Mouse (Mus musculus) midbrain, embryonic 10.5 days (tissue): ENCODE measurements around the gene Arsj. TPM values are rescaled to one million over a fixed set of nuclear protein-coding genes. Genes with fewer than 3 reads are reported as not detected.
A peak's percentile ranks its signal among the peaks of the same experiment; 100 is the strongest.

Experiments used
- DNase-seq: peaks from one replicate; pipeline ENCODE4 v3.0.0-alpha.2; 2017; ENCODE audit warnings: low spot score
- H3K27ac ChIP-seq: fragments of 300-500 bp; sonication (generic); replicated peaks from 2 replicates; pipeline ENCODE4 v1.5.1; 2016; ENCODE audit warnings: mild to moderate bottlenecking
- H3K27me3 ChIP-seq: fragments of 300-500 bp; sonication (generic); 2 replicates; pipeline ENCODE4 v1.6.1; 2016; ENCODE audit warnings: low read depth, mild to moderate bottlenecking; ENCODE audit not compliant: poor library complexity, severe bottlenecking
- H3K36me3 ChIP-seq: fragments of 300-500 bp; sonication (generic); 2 replicates; pipeline ENCODE4 v1.6.1; 2016; ENCODE audit warnings: mild to moderate bottlenecking, moderate library complexity
- H3K4me1 ChIP-seq: fragments of 300-500 bp; sonication (generic); 2 replicates; pipeline ENCODE4 v1.6.1; 2016
- H3K4me3 ChIP-seq: fragments of 300-500 bp; sonication (generic); 2 replicates; pipeline ENCODE4 v1.5.1; 2016; ENCODE audit warnings: mild to moderate bottlenecking, moderate library complexity
- H3K9me3 ChIP-seq: fragments of 300-500 bp; sonication (generic); replicated peaks from 2 replicates; pipeline ENCODE4 v1.6.1; 2016; ENCODE audit warnings: mild to moderate bottlenecking
- WGBS: fragments of 180-500 bp; shearing (Covaris S2); methylation state at CpG from one replicate; pipeline ENCODE4 v1.1.7; 2016; 5-methylcytosine and 5-hydroxymethylcytosine counted together
- polyA plus RNA-seq: library from polyadenylated mRNA; unstranded; fragments of >200 nt; fragmentation: Nextera tagmentation; extraction: Ambion mirVana; gene quantifications from 2 replicates; pipeline ENCODE4 v1.2.1, GENCODE M21; 2016

Gene Arsj
- polyA plus RNA-seq: 0.05 and 0.12 TPM in 2 replicates

GRCm38 (mm10) chr3:126363568-126364505 lies at the start of gene Arsj:
Gene Arsj (plus strand): TSS chr3:126363684.
- peaks cover 21% of the 10 kb centered on the region for H3K27me3 ChIP-seq
- WGBS: 18% methylated on average over 41 of the region's 41 CpGs
- H3K4me1 ChIP-seq: peaks cover 9% of the 10 kb centered on the region
- DNase-seq: peak; percentile 56
- no peaks in the 10 kb centered on the region for H3K9me3 ChIP-seq
- H3K36me3 ChIP-seq: no peaks in the 10 kb centered on the region
- peak within 1 kb of the TSS; percentile 67 for H3K27ac ChIP-seq
- H3K4me3 ChIP-seq: peak within 1 kb of the TSS; percentile 57

- WGBS: 57% methylated on average over 4 of the region's 4 CpGs
- H3K27me3 ChIP-seq: no peaks in the 10 kb centered on the region
These were observed 38.5 kb upstream of the Arsj start for GRCm38 (mm10) chr3:126324872-126325498.

GRCm38 (mm10) chr3:126325891-126326627 lies 37.4 kb upstream of the Arsj start:
- H3K4me1 ChIP-seq: peaks cover 9% of the 10 kb centered on the region
- 75% methylated on average over 4 of the region's 4 CpGs for WGBS
- no peaks in the 10 kb centered on the region for H3K9me3 ChIP-seq
- no peak overlapping the region for H3K4me3 ChIP-seq
- no peak overlapping the region for H3K27ac ChIP-seq
- H3K27me3 ChIP-seq: no peaks in the 10 kb centered on the region
- no peak for DNase-seq
- no peaks in the 10 kb centered on the region for H3K36me3 ChIP-seq

More at GRCm38 (mm10) chr3:126324872-126325498, 38.5 kb upstream of the Arsj start:
- Histone ChIP-seq H3K4me3 (no peak overlapping the region), H3K9me3 (no peaks in the 10 kb centered on the region), H3K36me3 (no peaks in the 10 kb centered on the region), H3K4me1 (peaks cover 9% of the 10 kb centered on the region), H3K27ac (no peak overlapping the region)
- DNase-seq: no peak

GRCm38 (mm10) chr3:126326628-126327325 lies 36.7 kb upstream of the Arsj start:
- no peak overlapping the region for H3K4me3 ChIP-seq
- H3K27me3 ChIP-seq: no peaks in the 10 kb centered on the region
- H3K27ac ChIP-seq: no peak overlapping the region
- H3K4me1 ChIP-seq: peaks cover 9% of the 10 kb centered on the region
- WGBS: 89% methylated on average over 2 of the region's 2 CpGs
- no peaks in the 10 kb centered on the region for H3K9me3 ChIP-seq
- no peaks in the 10 kb centered on the region for H3K36me3 ChIP-seq
- DNase-seq: no peak

- Histone ChIP-seq H3K27ac (no peak overlapping the region), H3K27me3 (no peaks in the 10 kb centered on the region), H3K4me1 (no peaks in the 10 kb centered on the region), H3K4me3 (no peak overlapping the region), H3K9me3 (no peaks in the 10 kb centered on the region), H3K36me3 (no peaks in the 10 kb centered on the region)
- WGBS: 78% methylated on average over 4 of the region's 4 CpGs
- DNase-seq: no peak
These were observed 28.2 kb upstream of the Arsj start for GRCm38 (mm10) chr3:126335329-126335728.

GRCm38 (mm10) chr3:126344745-126345144 lies 18.7 kb upstream of the Arsj start:
- no peaks in the 10 kb centered on the region for H3K36me3 ChIP-seq
- H3K27ac ChIP-seq: no peak overlapping the region
- no peak overlapping the region for H3K4me3 ChIP-seq
- 97% methylated on average over 1 of the region's 1 CpGs for whole genome bisulfite sequencing
- no peak for DNase-seq
- H3K27me3 ChIP-seq: no peaks in the 10 kb centered on the region
- H3K9me3 ChIP-seq: no peaks in the 10 kb centered on the region
- H3K4me1 ChIP-seq: no peaks in the 10 kb centered on the region

GRCm38 (mm10) chr3:126359760-126360159 lies 3.7 kb upstream of the Arsj start:
- Histone ChIP-seq H3K4me3 (no peak overlapping the region), H3K4me1 (peaks cover 9% of the 10 kb centered on the region), H3K27me3 (peaks cover 20% of the 10 kb centered on the region), H3K36me3 (no peaks in the 10 kb centered on the region), H3K27ac (no peak overlapping the region), H3K9me3 (no peaks in the 10 kb centered on the region)
- DNase-seq: no peak
- WGBS: 50% methylated on average over 1 of the region's 1 CpGs

- Histone ChIP-seq H3K4me1 (peaks cover 9% of the 10 kb centered on the region), H3K9me3 (no peaks in the 10 kb centered on the region), H3K4me3 (no peak overlapping the region), H3K27ac (no peak overlapping the region), H3K36me3 (no peaks in the 10 kb centered on the region), H3K27me3 (peaks cover 21% of the 10 kb centered on the region)
- DNase-seq: no peak
- 84% methylated on average over 2 of the region's 2 CpGs for WGBS
These were observed 1.1 kb upstream of the Arsj start for GRCm38 (mm10) chr3:126362392-126362791.

- Histone ChIP-seq H3K4me1 (peaks cover 9% of the 10 kb centered on the region), H3K27me3 (peaks cover 21% of the 10 kb centered on the region), H3K4me3 (peak overlapping the region; percentile 57; the same call in 1 of the 2 replicates), H3K36me3 (no peaks in the 10 kb centered on the region), H3K27ac (no peak overlapping the region), H3K9me3 (no peaks in the 10 kb centered on the region)
- WGBS: 87% methylated on average over 11 of the region's 11 CpGs
- no peak for DNase-seq
These were observed 456 bp upstream of the Arsj start for GRCm38 (mm10) chr3:126362931-126363525.

GRCm38 (mm10) chr3:126364555-126364954 lies 1.1 kb downstream of the Arsj start:
- peaks cover 21% of the 10 kb centered on the region for H3K27me3 ChIP-seq
- no peak for DNase-seq
- no peaks in the 10 kb centered on the region for H3K9me3 ChIP-seq
- no peaks in the 10 kb centered on the region for H3K36me3 ChIP-seq
- WGBS: 87% methylated on average over 7 of the region's 7 CpGs
- no peak overlapping the region for H3K27ac ChIP-seq
- H3K4me1 ChIP-seq: peaks cover 9% of the 10 kb centered on the region
- no peak overlapping the region for H3K4me3 ChIP-seq

- H3K36me3 ChIP-seq: no peaks in the 10 kb centered on the region
- DNase-seq: no peak
- H3K4me1 ChIP-seq: no peaks in the 10 kb centered on the region
- H3K27me3 ChIP-seq: no peaks in the 10 kb centered on the region
- no peaks in the 10 kb centered on the region for H3K9me3 ChIP-seq
- no peak overlapping the region for H3K4me3 ChIP-seq
- H3K27ac ChIP-seq: no peak overlapping the region
These were observed 7.1 kb downstream of the Arsj start for GRCm38 (mm10) chr3:126370571-126370970.
